Mouse (Mus musculus) intestine, embryonic 16.5 days (tissue): ENCODE data around the gene Ccdc34. TPM values are rescaled to one million over a fixed set of nuclear protein-coding genes. Genes with fewer than 3 reads are reported as not detected.
A peak's percentile ranks its signal among the peaks of the same experiment; 100 is the strongest.

Source experiments
- ATAC-seq: fragments of 200-750 bp; cut with Nextera tagmentation; 2 replicates; pipeline ENCODE4 v1.8.0; 2017; ENCODE audit warnings: moderate TSS enrichment, moderate library complexity
- H3K27ac ChIP-seq: fragments of 300-500 bp; sonication (generic); 2 replicates; pipeline ENCODE4 v1.5.1; 2014; ENCODE audit warnings: mild to moderate bottlenecking, low read length
- H3K27me3 ChIP-seq: fragments of 300-500 bp; sonication (generic); replicated peaks from 2 replicates; pipeline ENCODE4 v1.6.1; 2014; ENCODE audit warnings: low read length, control low read depth, mixed read lengths; ENCODE audit not compliant: control insufficient read depth, insufficient read depth
- H3K36me3 ChIP-seq: fragments of 300-500 bp; sonication (generic); 2 replicates; pipeline ENCODE4 v1.6.1; 2014; ENCODE audit warnings: low read length, control low read depth; ENCODE audit not compliant: control insufficient read depth, insufficient read depth
- H3K4me1 ChIP-seq: fragments of 300-500 bp; sonication (generic); 2 replicates; pipeline ENCODE4 v1.6.1; 2014; ENCODE audit warnings: low read length, control low read depth, mixed read lengths; ENCODE audit not compliant: control insufficient read depth, insufficient read depth
- H3K4me2 ChIP-seq: fragments of 300-500 bp; sonication (generic); 2 replicates; pipeline ENCODE4 v1.6.1; 2014; ENCODE audit warnings: low read depth, low read length, control low read depth
- H3K4me3 ChIP-seq: fragments of 300-500 bp; sonication (generic); 2 replicates; pipeline ENCODE4 v1.5.1; 2014; ENCODE audit warnings: mild to moderate bottlenecking, low read length
- H3K9ac ChIP-seq: fragments of 300-500 bp; sonication (generic); 2 replicates; pipeline ENCODE4 v1.6.1; 2014; ENCODE audit warnings: low read depth, low read length
- H3K9me3 ChIP-seq: fragments of 300-500 bp; sonication (generic); 2 replicates; pipeline ENCODE4 v1.6.1; 2016; ENCODE audit warnings: low read length, control low read depth; ENCODE audit not compliant: control insufficient read depth
- whole genome bisulfite sequencing: fragments of 180-500 bp; shearing (Covaris S2); extraction: QIAGEN DNeasy Blood & Tissue Kit; methylation state at CpG from one replicate; pipeline ENCODE4 v1.1.7; 2014; 5-methylcytosine and 5-hydroxymethylcytosine counted together
- polyA plus RNA-seq: library from polyadenylated mRNA; unstranded; fragments of >200 nt; fragmentation: Nextera tagmentation; extraction: Ambion mirVana; gene quantifications from 2 replicates; pipeline ENCODE4 v1.2.1, GENCODE M21; 2015

Ccdc34 gene
- polyA plus RNA-seq, 1 experiment from 2014 or later = 40.0 TPM

DNA sequence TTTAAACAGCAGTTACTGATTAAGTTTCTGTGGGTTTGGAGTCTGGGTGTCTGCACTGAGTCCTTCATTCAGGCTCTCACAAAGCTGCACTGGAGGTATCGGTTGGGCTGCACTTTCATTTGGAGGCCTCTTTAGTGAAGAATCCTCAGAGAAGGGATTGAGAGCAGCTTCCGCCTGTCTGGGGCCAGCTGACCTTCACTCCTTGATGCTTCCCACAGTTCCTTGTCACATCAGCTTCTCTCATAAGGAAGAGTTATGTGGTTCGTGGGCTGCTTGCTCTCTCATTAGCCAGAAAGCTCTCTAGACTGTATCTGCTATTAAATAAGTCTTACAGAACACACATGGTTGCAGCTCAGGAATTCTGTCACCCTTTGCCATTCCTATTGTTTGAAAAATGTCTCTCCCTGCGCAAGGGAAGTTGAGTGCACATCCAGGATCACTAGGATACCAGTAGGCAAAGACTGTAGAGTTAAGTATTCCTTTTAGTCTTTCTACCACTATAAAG is 173.6 kb downstream of the Ccdc34 start:
- Histone ChIP-seq H3K9ac (no peak overlapping the region), H3K4me1 (peaks cover 19% of the 10 kb centered on the region), H3K36me3 (no peaks in the 10 kb centered on the region), H3K27me3 (no peaks in the 10 kb centered on the region), H3K4me3 (no peak overlapping the region), H3K4me2 (peak overlapping the region; percentile 46), H3K9me3 (no peaks in the 10 kb centered on the region), H3K27ac (peak overlapping the region; percentile 97)
- no peak for ATAC-seq
- 32% methylated on average over 4 of the region's 4 CpGs for WGBS

DNA sequence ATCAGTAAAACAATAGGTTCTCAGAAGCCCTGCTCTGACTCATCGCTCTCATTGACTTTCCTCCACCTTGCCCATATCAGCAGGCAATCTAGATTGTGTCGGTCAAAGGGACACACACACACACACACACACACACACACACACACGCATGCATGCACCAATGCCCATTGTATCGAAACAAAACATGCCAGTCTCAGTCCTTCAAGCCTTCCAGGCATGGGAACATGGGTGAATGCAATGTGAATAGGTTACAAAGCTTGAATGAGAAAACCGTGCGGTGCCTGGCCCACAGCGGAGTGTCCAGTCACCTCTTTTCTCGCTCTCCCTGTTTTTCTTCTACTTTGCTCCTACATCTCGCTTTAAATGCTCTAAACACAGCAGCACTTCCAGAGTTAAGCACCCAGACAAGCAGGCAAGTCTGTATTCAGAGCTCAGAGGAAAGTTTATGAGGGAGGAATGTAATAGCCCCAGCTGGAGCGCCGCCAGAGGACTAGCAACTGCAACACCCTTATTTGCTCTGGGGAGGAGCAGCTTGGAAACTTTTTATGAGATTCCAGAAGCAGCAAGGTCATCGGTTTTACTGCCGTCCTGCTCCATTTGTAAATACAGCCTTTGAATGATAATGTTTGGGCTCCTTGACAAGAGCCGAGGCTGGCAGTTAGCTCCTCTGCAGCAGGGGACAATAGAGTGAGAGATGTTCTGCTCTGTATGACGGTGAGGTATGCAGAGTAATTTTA is 174.5 kb downstream of the Ccdc34 start:
- H3K4me1 ChIP-seq = peaks cover 16% of the 10 kb centered on the region
- H3K27me3 ChIP-seq = no peaks in the 10 kb centered on the region
- peak; percentile 89 for ATAC-seq
- peak overlapping the region; percentile 97 for H3K27ac ChIP-seq
- no peaks in the 10 kb centered on the region for H3K36me3 ChIP-seq
- H3K9me3 ChIP-seq = no peaks in the 10 kb centered on the region
- peak overlapping the region; percentile 36; the same call in 1 of the 2 replicates for H3K9ac ChIP-seq
- H3K4me2 ChIP-seq = peak overlapping the region; percentile 46
- H3K4me3 ChIP-seq = peak overlapping the region; percentile 12
- WGBS = 17% methylated on average over 15 of the region's 15 CpGs

DNA sequence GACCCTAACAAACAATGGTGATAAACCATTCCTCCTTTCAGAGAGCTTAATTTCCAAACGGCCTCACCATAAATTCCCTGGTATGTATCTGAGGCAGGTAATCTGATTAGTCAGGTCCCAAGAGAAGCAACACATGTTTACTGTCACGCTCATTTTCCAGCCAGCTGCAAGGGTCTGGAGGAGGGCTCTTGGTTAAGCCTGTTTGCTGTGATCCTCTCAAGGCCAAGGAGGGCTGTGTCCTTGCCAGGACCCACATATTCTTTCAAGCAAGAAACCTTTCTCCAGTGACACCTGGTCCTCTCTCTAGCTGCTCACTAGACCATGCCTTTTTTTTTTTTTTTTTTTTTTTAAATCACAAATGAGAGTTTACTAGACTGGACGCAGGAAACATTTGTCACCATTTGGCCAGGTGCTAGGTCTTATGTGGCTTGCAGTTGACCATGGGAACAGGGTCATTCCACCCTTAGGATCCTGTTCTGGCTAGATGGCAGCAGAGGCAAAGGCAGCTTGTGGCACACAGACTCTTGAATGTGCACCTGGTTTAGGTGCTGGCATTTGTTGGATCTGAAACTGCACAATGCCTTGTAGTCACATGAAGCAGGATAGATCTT is 175.2 kb downstream of the Ccdc34 start:
- peak; percentile 43 for ATAC-seq
- H3K27me3 ChIP-seq = no peaks in the 10 kb centered on the region
- H3K9ac ChIP-seq = 0 out of 2 replicates have a peak overlapping the region, but pooled peaks have one; percentile 36
- peaks cover 16% of the 10 kb centered on the region for H3K4me1 ChIP-seq
- 0 out of 2 replicates have a peak overlapping the region, but pooled peaks have one; percentile 12 for H3K4me3 ChIP-seq
- H3K4me2 ChIP-seq = peak overlapping the region; percentile 46
- no peaks in the 10 kb centered on the region for H3K36me3 ChIP-seq
- peak overlapping the region; percentile 97 for H3K27ac ChIP-seq
- 19% methylated on average over 3 of the region's 3 CpGs for WGBS
- H3K9me3 ChIP-seq = no peaks in the 10 kb centered on the region

DNA sequence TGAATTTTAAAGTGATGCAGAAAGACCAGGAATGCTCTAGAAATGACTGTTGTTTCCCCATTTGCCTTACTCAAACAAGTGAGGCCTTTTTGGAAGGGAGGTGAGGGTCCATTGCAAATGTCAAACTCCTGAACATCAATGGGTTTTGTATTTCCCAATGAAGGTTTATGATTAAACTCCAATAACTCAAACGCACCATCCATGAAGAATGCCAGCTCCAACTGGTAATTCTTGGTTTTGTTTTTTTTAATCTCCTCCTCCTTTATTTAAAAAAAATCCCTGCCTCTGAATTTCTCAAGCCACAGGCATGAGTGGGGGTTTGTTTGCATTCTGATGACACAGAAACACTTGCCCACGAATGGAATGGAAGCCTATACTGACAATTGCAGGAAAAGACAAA is 178.9 kb downstream of the Ccdc34 start:
- H3K4me1 ChIP-seq = peaks cover 13% of the 10 kb centered on the region
- no peak overlapping the region for H3K4me3 ChIP-seq
- H3K27ac ChIP-seq = no peak overlapping the region
- no peaks in the 10 kb centered on the region for H3K36me3 ChIP-seq
- WGBS = 78% methylated on average over 2 of the region's 2 CpGs
- no peaks in the 10 kb centered on the region for H3K27me3 ChIP-seq
- no peaks in the 10 kb centered on the region for H3K9me3 ChIP-seq
- no peak overlapping the region for H3K4me2 ChIP-seq
- no peak overlapping the region for H3K9ac ChIP-seq
- no peak for ATAC-seq

DNA sequence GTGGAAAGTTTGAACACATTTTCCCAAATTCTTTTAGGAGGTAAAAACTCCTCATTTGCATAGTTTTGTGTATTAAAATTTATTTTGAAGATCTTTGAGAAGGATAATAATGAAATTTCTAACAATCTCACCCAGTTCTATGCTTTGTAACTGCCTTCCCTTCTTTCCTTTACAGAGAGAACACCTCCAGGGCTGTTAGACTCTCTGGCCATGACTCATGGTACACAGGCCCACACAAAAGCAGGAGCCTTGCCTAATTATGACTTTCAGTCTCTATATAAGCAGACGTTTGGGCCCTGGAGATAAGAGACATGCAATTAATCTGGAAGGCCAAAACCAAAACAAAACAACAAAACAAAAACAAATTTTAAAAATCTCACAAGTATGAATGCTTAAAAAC is 182.0 kb downstream of the Ccdc34 start:
- Histone ChIP-seq H3K4me3 (no peak overlapping the region), H3K36me3 (no peaks in the 10 kb centered on the region), H3K27ac (no peak overlapping the region), H3K4me2 (no peak overlapping the region), H3K27me3 (no peaks in the 10 kb centered on the region), H3K4me1 (peaks cover 9% of the 10 kb centered on the region), H3K9ac (no peak overlapping the region), H3K9me3 (no peaks in the 10 kb centered on the region)
- WGBS = 30% methylated on average over 1 of the region's 1 CpGs
- ATAC-seq = no peak

DNA sequence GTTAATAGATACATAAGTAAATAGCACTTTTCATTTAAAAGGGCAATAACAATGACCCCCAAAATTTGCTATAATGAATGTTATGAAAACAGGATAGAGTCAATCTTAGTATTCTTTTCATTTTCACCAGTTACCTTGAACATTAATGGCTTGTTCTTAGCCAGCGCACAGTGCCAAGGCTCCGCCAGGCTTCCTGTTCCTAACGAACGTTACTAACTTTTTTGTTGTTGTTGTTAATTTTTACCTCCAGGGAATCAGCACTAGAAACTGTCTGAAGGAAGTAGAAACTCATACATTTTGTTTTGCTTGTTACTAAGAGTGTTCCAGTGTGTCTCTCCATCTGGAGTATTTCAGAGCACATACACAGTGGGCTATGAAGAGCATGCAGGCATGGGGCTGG is 184.2 kb downstream of the Ccdc34 start:
- no peak for ATAC-seq
- WGBS = 74% methylated on average over 4 of the region's 4 CpGs
- Histone ChIP-seq H3K9me3 (no peaks in the 10 kb centered on the region), H3K4me2 (0 out of 2 replicates have a peak overlapping the region, but pooled peaks have one; percentile 15), H3K27me3 (no peaks in the 10 kb centered on the region), H3K36me3 (no peaks in the 10 kb centered on the region), H3K4me3 (no peak overlapping the region), H3K27ac (peak overlapping the region; percentile 63), H3K9ac (no peak overlapping the region), H3K4me1 (peaks cover 10% of the 10 kb centered on the region)

DNA sequence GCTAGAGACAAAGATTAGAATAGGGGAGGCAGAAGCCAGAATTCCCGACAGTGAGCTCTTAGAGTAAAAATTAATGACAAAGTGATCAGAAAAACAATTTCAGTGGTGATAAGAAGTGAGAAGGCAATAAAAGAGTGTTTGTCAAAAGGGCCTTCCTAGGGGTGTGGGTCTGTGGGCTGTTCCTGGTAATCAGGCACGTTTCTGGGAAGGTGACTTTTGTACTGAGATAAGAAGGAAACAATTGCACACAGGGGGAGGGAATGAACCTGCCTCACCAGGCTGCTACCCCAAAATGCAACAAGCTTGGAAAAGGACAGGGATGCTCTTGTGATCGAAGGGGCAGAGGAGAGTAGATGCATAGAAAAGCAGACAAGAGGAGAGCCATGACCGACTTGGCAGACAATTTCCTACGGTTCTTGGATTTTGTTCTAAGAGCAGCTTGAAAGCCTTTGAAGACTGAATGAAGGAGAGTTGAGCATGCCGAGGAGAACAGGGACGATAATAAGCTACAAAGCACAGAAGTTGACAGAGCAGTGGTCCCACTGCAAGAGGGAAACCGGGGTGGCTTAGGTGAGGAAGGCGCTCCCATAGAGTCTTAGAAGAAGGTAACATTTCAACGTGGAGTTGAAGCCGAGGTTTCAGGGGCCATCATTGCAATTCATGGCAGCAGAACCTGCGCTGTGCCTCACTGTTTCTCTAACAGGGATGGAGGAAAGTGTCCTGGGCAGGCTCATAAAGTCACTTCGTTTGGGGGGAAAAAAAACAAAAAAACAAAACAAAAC is 185.3 kb downstream of the Ccdc34 start:
- H3K4me3 ChIP-seq = no peak overlapping the region
- peak overlapping the region; percentile 67 for H3K27ac ChIP-seq
- H3K9me3 ChIP-seq = no peaks in the 10 kb centered on the region
- no peak overlapping the region for H3K9ac ChIP-seq
- ATAC-seq = peak; percentile 92
- no peaks in the 10 kb centered on the region for H3K27me3 ChIP-seq
- no peaks in the 10 kb centered on the region for H3K36me3 ChIP-seq
- peaks cover 10% of the 10 kb centered on the region for H3K4me1 ChIP-seq
- peak overlapping the region; percentile 15; the same call in 1 of the 2 replicates for H3K4me2 ChIP-seq
- WGBS = 49% methylated on average over 13 of the region's 13 CpGs

DNA sequence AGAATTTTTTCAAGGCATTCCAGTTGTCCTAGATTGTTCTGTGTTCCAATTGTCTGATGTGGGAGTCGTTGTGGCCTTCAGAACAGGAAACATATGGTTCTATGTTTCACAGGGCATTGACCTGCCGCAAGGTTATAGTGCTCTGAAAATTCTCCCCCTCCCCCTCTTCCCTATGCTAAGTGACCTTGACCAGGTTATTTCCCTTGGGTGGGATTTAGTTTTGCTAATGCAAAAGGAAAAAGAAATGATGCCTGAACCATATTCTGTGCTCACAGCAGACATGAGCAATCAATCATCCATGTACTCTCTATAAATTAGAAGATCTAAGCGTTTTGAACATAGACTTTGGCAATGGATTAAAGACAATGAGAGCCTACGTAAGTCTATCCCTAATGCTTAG is 186.6 kb downstream of the Ccdc34 start:
- no peak overlapping the region for H3K27ac ChIP-seq
- WGBS = 70% methylated on average over 4 of the region's 4 CpGs
- no peak for ATAC-seq

More for the DNA sequence above, 186.6 kb downstream of the Ccdc34 start:
- peaks cover 10% of the 10 kb centered on the region for H3K4me1 ChIP-seq
- H3K4me2 ChIP-seq = no peak overlapping the region
- no peaks in the 10 kb centered on the region for H3K27me3 ChIP-seq
- no peak overlapping the region for H3K4me3 ChIP-seq
- no peaks in the 10 kb centered on the region for H3K9me3 ChIP-seq
- H3K36me3 ChIP-seq = no peaks in the 10 kb centered on the region
- no peak overlapping the region for H3K9ac ChIP-seq
